Mouse (Mus musculus) activated CD4-positive, CD25-positive, alpha-beta regulatory T cell (primary cell): Measurements from ENCODE around the gene Fndc1. TPM values are rescaled to one million over a fixed set of nuclear protein-coding genes. Genes with fewer than 3 reads are reported as not detected.

Experiments
- polyA plus RNA-seq, 2 experiments: library from polyadenylated mRNA; unstranded; fragments of 100-300 nt; shearing (Covaris generic); gene quantifications; one replicate each; pipeline ENCODE4 v1.2.1; 2017

Gene Fndc1
- polyA plus RNA-seq = under 1 TPM in 1 of 2 experiments, not detected in 1; 0.21 TPM

DNA sequence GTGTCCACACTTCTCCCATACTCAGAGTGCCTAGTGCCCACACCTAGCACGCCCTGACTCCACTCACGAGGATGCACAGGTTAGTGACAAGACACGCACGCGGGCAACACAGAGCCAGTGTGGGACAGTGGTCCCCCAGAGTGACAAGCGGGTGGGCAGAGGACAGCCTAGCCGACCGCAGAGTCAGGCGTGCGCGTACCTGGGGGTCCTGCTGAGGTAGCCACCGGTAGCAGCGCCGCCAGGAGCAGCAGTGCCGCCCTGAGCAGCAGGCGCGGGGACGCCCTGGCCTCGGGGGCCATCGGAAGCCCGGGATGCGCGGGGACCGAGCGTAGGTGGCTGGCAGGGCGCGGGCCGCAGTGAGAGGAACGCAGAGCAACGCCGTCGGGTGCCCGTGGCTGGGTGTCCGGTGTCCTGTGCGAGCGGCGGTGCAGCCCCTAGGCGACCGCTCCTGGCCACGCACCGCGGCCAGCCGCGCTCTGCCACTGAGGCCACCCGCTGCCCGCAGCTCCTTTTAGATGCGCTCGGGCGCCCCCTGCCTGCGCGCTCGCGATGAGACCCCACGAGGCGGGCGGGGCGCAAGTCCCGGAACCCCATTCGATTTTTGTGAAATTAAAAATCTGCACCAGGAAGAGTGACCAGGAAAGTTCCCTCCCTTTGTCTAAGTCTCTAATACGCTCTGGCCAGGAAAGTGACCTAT, at the start of gene Fndc1:
Gene Fndc1 (minus strand): TSS at position 484 of the 697 bp plus-strand sequence.

Other genes with a start within 250 kb of the Fndc1 start
- 100 to 1,000 TPM in 1 of 2 experiments, 10 to 100 TPM in 1; 90.8 to 115 TPM for gene Tagap, start 98.7 kb upstream of the Fndc1 start, polyA plus RNA-seq
- gene Rsph3a, start 118.3 kb upstream of the Fndc1 start, polyA plus RNA-seq = 10 to 100 TPM; 18.9 to 20.5 TPM